Mouse (Mus musculus) erythroblast, adult 5-6 weeks (primary cell): Measurements from ENCODE around the gene S1pr4. TPM values are rescaled to one million over a fixed set of nuclear protein-coding genes. Genes with fewer than 3 reads are reported as not detected.

Experiments used
- ATAC-seq: replicated peaks from 2 replicates; pipeline ENCODE4 v1.8.0; 2016; ENCODE audit warnings: moderate number of reproducible peaks, mild to moderate bottlenecking, moderate TSS enrichment, inconsistent platforms; ENCODE audit not compliant: poor library complexity, low FRiP score, severe bottlenecking
- total RNA-seq, 2 experiments: library from RNA; stranded (forward) in 1 of 2; stranded (reverse) in 1 of 2; fragments of 150-400 nt in 1 of 2; fragments of 200-764, 138-1000 nt in 1 of 2; gene quantifications; 2 replicates each; pipeline versions ENCODE4 v1.2.3 to v1.2.4; 2015 to 2017; ENCODE audit warnings: low replicate concordance in 2 of 2

S1pr4 gene
- total RNA-seq (2015; ENCODE audit: low replicate concordance), result 2.9 and 4.6 TPM in 2 replicates
- total RNA-seq (2017; ENCODE audit: low replicate concordance), result 2.1 and 6.0 TPM in 2 replicates

DNA sequence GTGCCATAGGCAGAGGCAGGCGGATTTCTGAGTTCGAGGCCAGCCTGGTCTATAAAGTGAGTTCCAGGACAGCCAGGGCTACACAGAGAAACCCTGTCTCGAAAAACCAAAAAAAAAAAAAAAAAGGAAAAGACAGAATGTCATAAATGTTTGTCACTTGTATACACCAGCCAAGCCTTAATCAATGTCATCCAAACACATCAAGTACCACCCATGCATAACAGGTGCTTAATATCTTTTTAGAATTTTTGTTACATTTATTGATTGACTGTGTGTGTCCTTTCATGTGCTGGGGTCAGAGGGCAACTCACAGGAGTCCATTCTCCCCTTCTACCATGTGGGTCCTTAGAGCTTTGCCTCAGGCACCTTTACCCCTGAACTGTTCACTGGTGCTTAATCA is at the start of gene S1pr4:
Gene S1pr4, minus strand, starts transcription at position 101 of the 400 bp plus-strand sequence.
- ATAC-seq, result no peak

DNA sequence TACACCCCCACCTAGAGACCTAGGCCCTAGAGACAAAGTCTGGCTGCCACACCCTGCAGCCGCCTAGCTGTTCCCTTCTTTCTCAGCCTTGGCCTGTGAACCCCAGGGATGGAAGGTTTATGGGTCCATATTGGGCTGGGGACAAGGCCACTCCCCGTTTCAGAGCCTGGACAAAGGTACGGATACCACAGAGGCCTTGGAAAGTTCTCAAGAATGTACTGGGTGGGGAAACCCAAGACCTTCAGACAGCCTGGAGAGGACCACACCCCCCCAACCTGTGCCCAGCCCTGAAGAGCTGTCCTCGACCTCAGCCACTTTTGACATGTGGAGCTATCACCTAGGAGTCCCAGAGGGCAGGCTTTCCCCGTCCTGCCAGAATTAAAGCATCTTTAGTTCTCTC is 49.0 kb upstream of the S1pr4 start:
- ATAC-seq, result no peak

DNA sequence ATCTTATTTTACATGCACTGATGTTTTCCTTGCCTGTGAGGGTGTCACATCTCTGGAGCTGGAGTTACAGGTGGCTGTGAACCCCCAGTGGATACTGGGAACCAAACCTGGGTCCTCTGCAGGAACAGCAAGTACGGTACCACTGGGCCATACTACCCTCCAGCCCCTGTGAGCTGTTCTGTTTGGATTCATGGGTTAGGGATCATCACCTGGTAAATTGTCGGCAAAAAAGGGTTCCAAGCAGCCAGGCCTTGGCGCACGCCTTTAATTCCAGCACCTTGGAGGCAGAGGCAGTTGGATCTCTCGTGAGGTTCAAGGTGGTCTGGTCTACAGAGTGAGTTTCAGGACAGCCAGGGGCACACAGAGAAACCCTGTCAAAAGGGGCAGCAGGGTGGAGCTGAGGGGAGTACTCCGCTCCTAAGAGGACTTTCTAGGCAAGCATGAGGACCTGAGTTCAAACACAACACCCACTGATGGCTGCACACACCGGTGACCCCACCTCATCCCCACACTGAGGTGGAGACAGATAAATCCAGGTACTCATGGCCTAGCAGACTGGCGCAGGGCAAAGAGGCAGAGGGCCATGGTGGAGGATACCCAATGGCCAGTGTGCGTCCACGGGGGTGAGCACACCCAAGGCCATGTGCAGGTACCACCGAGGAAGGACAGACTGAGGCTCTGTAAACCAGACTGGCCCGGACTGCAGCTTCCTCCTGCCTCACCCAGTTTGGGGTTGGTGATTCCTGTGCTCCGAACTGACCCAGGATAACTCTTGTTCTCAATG is 47.0 kb upstream of the S1pr4 start:
- no peak for ATAC-seq

DNA sequence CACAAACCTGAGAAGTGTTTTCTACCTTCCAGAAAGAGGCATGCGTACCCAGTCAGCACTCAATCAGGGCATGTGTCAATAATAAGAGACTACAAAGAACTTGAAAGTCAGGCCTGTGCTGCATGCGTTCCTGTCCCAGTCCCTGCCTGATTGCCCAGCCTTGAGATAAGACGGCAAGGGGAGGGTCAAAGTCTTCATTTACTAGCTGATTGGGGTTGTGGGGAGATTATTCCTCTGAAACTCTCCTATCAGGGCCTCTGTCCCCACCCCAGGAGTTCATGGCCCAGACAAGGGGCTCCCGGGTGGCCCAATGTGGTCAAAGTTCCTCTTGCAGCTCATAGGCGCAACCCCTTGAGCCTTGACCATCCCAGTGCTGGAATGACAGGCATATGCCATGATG is 46.4 kb upstream of the S1pr4 start:
- no peak for ATAC-seq

DNA sequence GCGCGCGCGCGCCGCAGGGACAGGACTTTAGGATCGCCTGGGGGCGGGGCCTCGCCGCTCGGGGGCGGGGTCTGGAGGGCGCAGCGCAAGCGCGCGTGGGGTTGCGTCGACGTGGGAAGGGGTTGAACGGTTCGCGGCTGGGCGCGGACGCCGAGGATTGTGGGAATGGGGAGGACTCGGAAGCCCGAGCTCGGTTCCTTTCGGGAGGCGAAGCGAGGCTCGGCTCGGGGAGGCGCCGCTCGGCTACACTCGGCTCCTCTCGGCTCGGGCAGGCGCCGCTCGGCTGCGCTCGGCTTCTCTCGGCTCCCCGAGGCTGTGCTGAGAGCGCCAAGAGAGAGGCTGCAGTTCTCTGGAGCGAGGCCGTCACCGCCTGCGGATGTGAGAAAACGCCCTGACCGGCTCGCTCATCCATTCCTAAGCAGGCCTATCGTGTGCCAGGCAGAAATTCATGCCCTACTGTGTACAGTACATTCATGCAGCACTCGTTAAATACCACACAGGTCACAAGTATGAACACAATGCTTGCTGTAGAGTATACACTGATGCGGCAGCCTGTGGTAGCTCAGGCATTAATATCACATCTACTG is 45.3 kb upstream of the S1pr4 start, which contains the start of gene Gna11:
Gene Gna11, minus strand, starts transcription at position 30 of the 587 bp plus-strand sequence.
- peak; percentile 84 for ATAC-seq

DNA sequence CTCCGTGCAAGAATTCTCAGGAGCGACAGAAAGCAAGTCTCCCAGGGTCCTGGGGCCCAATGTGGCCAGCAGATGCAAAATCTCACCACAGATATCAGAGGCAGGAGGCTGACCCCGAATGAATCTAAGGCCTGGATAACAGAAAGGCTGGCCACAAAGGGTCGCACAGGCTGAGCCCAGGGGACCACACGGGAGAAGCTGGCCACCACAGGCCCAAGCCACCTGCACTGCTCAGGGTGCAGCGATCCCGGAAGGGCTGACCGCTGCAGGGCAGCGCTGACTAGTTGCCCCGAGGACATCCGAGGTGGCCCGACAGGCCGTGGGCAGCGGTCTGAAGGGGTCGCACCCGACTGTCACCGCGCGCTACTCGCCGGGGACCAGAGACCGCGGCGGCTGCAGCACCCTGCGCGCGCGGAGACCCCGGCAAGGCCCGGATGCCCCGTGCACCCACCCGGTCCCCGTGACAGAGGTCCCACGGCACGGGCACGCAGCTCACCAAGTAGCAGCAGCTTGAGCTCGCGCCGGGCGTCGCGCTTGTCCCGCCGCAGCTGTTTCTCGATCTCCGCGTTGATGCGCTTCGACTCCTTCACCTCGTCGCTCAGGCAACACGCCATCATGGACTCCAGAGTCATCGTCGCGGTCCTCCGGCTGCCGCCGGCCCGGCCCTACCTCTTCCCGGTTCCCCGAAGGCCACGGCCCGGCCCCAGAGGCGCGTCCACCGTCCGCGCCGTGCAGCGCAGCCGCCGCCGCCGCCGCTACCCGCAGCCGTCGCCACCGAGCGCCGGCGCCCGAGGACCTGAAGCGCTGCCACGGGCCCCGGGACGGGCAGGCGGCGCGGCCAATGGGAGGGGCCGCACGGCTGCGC is 44.6 kb upstream of the S1pr4 start:
- peak; percentile 16 for ATAC-seq

DNA sequence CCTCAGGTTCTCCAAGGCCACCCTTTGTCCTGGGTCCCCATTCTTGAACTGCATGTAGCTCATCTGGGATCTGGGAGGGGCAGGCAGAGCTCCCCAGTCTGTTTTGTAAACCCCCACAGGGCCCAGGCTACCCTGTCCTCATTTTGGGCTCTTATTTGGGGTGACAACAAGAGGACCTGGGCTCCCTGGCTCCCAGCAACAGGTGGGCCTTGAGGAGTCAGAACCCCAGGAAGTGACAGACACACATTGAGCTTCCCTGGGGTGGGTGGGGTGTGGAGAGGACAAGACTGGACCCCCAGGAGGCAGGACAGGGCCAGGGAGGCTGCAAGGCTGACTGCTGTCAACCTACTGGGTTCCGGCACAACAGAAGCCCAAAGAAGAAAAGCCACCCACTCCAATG is 43.7 kb upstream of the S1pr4 start:
- ATAC-seq, result no peak

DNA sequence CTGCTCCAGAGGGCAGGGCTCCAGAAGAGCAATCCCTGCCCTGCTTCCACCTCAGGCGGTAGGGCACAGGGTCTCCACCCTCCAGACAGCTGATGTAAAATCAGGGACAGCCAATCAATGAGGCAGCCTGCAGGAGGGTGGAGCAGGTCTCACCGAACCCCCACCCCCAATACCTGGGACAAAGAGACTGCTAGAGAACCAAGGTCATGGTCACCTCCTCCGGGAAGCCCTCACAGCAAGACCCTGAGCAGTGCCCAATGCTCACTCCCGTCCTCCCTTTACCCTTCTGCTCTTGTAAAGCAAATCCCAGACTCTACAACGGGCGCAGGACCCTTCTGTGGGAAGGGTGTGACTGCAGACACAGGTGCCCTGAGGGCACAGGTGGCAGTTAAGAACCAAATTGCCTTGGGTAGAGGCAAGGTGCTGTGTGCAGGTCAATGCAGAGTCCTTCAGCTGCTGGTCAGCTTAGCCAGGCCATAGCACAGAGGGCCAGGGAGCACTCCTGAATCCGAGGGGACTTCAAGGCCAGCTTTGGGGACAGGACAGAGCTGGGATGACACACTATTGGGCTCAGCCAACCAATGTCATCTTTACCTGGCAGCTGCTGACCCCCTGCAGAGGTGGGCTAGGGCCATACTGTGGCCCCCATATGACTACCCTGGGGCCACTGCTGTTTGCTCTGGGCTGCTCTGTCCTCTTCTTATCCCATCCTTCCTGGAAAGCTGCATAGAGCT is 43.0 kb upstream of the S1pr4 start:
- no peak for ATAC-seq

DNA sequence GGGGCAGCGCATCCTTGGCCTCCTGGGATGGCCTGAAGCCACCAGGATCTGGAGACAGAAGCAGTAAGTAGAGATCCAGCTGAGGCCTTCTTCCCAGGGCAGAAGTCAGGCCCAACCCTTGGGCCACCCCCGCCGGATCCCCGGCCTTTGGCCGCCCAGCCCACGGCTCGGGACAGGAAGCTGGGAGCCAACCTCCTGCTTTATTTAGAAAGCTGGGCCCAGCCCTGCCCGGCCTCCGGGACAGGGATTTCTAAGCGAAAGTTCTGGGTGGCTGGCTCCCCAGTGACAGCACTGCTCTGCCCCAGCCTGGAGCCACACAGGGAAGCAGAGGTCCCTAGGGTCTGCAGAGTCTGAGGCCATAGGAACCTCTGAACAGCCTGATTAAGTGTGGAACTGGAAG is 41.9 kb upstream of the S1pr4 start:
- no peak for ATAC-seq

DNA sequence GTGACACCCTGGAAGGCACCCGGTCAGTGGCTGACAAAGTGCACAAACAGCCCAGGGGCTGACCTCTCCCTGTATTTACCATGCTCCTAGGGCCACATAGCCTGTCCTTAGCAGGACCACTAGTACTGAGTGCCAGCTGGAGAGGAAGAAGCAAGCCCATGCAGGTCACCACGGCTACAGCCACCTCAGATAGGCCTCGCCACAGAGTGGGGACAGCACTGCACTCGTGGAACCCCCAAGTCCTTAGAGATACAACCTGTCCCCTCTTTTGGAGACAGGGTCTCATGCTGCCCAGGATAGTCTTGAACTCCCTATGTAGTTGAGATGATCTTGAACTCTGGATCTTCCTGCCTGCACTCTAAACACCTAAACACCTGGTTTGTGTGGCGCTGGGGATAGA is 41.4 kb upstream of the S1pr4 start:
- ATAC-seq, result no peak

DNA sequence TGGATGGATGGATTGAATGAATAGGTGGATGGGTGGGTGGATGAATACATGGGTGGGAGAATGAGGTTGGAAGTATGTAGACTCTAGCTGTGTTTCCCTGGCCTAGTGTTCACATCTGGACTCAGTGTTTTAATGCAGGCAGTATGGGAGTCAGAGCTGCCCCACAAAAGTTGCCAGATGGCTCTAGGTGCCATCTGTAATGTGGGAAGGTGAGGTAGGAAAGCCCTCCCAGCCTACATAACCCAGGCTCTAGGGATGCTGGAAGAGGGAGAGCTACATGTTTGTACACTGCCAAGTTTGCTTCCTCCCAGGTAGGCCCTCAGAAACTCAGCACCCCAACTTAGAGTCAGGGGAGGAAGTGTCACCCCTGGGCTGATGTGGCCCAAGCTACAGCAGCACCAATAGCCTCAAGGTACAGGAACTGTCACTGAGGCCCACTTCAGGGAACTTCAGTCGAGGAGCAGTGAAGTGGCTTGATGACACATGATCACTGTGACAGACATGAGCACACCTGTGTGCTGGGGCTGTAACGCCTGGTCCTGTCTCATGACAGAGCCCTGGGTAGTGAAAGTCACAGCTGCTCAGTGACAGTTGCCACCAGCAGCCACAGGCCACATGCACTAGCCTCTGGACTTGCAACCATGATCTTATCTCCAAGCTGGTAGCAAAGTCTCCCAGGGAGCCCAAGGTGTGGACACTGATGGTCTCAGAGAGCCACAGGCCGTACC is 38.6 kb upstream of the S1pr4 start:
- no peak for ATAC-seq

DNA sequence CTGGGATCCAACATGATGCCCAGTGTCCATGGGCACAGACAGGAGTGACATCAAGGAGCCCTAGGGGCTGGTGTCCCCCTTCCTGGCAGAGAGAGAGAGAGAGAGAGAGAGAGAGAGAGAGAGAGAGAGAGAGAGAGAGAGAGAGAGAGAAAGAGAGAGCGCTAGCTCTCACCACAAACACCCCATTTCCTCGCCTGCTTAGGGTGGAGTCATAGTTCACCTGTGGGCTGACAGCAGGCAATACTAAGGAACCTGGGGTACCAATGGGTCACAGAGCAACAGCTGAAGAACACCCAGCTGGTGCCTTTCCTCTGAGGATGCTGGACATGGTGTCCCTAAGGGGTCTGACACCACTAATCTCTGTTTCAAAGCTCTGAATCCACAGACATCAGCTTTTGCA is 37.5 kb upstream of the S1pr4 start:
- ATAC-seq, result no peak

DNA sequence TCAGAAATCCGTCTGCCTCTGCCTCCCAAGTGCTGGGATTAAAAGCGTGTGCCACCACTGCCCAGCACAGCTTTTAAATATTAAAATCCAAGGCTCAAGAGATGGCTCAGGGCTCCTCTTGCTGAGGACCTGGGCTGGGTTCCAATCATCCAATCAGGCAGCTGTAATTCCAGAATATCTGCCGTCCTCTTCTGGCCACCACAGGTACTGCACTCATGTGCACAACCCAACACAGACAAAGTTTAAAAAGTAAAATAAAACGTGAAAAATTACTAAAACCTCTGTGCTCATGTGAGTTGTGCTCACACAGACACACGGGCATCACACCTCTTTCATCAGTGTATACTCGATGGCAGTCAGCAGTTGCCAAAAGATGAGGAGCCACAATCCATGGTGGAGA is 36.8 kb upstream of the S1pr4 start:
- 0 out of 2 replicates have a peak, but pooled peaks have one; percentile 40 for ATAC-seq

DNA sequence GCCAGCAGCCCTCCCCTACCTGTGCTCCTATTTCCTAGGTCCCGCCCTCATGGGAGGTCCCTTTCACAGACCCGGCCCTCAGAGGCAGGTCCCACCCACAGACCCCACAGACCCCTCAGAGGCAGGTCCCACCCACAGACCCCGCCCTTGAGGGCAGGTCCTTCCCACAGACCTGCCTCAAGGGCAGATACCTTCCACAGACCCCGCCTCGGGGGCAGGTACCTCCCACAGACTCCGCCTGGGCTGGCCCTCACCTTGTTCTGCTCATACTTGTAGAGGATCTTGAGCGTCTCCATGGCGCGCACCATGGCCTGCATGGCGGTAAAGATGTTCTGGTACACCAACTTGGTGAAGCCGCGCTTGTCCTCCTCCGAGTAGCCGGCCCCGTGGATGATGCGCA is 34.9 kb upstream of the S1pr4 start:
- ATAC-seq, result no peak

DNA sequence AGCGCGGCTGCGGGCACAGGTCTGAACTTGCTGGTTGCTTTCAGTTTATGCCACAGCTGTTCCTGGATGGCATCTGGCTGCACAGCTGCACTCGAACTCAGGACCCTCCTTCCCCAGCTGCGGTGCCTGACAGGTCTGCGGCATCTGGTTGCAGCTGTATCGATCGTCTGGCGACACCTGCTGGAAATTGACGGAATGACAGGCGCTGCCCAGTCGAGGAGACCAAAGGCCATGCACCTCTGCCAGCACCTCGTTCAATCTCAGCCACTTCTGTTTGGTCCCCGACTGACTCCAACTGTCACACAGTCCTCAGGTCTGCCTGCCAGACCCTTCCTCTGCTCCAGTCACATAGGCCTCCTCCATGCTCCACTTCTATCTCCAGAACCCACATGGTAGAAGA is 26.8 kb upstream of the S1pr4 start:
- ATAC-seq, result peak; percentile 74

DNA sequence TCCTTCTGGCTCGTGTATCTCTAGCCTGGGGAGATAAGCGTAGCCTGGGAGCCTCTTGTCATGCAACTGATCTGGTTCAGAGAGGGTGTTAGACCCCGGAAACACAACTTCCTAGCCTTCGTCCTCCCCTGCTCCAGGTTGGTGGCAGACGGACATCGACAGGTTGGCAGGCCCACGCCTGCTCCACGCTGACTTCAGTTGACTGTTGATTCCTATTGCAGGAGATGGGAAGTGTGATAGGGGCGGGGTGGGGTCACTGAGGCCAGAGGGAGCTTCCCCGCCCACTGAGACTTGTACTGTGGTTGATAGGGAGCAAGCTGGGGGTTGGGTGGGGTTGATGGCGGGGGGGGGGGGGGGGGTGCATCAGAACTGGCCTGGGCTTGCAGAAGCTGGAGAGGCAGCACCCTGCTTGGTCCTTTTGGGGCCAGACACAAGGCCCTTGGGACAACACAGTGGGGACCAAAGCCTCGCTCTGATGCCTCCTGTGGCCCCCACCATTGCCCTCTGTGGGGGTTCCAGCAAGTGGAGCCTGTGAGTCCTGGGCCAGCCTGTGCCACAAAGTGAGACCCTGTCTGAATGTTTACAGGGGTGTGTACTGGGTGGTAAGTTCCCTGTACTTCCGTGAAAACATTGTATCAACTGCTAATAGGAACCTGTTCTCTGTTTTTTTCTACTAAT is 25.2 kb upstream of the S1pr4 start:
- no peak for ATAC-seq

DNA sequence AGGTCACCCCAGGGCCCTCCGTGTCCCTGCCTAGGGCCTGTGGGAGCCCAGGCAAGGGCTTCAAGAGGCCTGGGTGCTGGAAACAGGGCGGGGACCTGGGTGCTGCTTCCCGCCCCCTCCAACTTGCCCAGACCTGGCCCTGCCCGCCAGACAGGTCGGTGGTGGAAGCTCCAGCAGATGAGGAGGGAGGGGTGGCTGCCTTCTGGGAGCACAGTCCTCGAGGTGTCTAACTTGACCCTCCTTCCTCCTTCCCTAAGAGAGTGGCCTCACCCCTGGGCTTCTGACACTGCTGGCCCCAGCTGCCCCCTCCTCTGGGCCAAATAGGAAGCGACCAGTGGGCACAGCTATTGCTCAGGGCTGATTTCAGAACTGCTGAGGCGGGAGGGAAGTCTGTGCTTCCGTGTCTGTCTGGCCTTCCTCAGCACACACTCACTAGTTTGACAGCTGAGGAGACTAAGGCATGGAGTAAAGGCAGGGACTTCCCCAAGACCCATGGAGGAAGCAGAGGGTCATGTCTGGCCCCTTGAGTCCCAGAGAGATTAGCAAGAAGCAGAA is 24.2 kb upstream of the S1pr4 start, which contains the start of gene Gna15:
Gene Gna15, minus strand, starts transcription at position 175 of the 555 bp plus-strand sequence.
- peak; percentile 27; the same call in 1 of the 2 replicates for ATAC-seq

DNA sequence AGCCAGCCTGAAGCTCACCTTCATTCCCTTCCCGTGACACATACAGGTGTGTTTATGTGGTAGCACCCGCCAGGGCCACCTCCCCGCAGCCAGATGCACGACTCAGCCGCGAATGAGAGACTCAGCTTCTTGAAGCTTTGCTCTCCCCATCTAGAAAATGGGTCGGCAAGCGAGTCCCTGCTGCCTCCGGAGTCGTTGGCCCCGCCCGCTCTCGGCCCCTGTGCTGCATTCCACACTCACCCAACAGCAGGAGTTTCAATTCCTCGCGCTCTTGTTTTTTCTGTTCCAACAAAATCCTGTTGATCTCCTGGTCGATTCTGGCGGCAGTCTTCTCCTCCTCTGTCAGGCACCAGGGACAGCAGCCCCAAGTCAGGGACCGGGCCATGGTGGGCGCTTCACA is 23.6 kb upstream of the S1pr4 start:
- ATAC-seq, result 0 out of 2 replicates have a peak, but pooled peaks have one; percentile 31
